Mouse (Mus musculus) layer of hippocampus, adult 9-11 months (tissue): ENCODE measurements around the gene Limd1.
A peak's percentile ranks its signal among the peaks of the same experiment; 100 is the strongest.
"Not testable (repeated sequence)": the region's sequence is repeated elsewhere in the genome, so short reads cannot be mapped to it uniquely, and the experiment has no call there.

Experiments used
- DNase-seq: peaks from one replicate; pipeline ENCODE4 v3.0.0; 2022

Limd1 gene

DNA sequence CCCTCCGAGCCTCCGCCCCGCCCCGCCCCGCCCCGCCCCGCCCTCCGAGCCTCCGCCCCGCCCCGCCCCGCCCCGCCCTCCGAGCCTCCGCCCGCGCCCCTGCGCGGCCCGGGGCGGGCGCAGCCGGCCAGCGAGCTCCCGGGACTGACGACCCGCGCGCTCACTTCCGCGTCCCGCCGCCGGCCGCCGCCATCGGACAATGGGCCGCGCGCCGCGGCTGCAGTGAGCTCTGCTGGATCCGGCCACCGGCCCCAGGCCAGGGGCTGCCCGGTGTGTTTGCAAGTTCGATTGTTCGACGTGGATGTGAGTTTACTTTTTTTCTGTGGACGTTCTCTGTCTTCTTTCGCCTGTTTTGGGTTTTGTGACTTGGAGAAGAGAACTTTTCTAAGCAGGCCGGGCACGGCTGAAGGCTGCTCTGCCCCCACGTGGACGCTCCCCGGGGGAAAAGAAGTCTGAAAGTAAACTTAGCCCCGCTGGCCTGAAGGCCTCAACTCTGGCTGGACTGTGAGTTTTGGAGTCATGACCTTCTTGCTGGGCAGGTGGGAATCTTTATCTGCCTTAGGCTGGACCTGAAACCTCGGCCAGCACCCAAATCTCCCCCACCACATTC lies at the start of gene Limd1:
Limd1 (plus strand) TSS at position 121 of the 610 bp plus-strand sequence.
- peak; percentile 38 for DNase-seq

- no peak for DNase-seq
Observed at GRCm38 (mm10) chr9:123429863-123430262, 48.6 kb upstream of the Limd1 start.

DNA sequence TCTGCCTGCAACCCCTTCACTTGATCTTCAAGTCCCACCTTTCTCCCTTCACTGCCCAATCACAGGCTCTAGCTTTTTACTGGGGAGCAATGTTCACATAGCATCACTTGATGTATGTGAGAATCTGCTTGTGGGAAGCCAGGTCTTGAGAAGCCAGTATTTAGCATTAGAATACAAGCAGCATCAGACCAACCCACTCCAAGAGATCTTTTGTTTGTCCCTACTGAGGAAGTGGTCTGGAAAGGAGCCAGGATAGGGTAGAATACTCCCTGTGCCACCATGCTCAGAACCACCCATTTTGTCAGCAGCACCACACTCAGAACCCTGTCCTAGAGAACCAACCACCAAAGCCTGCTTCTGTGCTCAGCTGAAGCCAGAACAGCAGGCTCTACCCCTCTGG lies 47.5 kb upstream of the Limd1 start:
- DNase-seq = no peak

DNA sequence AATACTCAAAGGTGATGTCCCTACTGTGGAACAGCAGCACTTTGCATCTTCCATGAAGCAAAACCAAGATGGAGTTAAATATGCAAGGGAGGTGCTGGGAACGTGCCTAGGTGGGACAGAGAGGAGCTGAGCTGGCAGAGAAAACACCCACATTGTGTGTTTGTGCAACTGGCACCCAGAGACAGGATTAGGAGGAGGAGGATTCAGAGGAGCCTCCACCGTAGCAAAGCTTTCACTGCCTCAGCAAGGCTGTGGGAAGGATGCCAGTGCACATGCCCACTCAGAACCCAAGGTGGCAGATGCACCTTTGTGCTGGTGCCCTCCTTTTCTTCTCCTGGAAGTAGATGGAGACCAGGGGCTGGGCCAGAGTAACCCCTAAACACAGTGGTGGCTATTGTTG lies 40.3 kb upstream of the Limd1 start:
- peak; percentile 25 for DNase-seq

DNA sequence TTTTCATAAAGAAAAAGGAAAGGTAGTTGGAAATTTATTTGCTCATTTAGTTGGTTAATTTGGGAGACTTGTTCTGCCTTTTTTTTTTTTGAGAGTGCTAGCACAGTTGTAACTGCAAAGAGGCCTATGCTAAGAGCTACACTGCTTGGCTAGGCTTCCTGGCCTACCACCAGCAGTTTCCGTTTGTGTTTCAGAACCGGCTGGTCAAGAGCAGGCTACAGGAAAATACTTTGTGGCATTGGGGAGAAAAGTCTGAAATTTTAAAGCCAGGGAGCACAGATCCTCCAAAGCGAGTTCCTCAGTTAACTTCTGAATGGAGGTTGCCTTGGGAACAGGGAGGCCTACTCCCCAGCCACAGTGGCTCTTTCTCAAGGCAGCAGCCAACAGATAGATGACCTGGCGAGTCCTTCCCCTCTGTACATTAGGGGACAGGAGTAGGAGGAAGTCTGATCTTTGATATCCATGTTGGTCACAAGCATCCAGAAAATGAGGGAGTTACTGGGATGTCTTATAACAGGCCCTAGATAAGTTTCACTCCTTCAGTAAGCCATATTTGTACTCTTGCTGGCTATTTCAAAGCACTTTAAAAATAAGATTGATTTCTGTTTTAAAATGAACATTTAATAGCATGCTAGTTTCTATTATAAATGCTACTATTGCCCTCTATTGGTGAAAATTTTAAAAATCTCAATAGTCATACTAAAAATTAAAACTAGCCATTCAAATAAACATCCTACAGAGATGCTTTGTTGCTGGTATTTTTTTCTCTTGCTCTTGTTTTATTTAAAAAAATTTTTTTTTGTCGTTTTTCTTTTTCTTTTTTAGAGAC lies 38.1 kb upstream of the Limd1 start:
- DNase-seq = no peak

- DNase-seq = not testable (repeated sequence)
Observed at GRCm38 (mm10) chr9:123447101-123447500, 31.4 kb upstream of the Limd1 start.

DNA sequence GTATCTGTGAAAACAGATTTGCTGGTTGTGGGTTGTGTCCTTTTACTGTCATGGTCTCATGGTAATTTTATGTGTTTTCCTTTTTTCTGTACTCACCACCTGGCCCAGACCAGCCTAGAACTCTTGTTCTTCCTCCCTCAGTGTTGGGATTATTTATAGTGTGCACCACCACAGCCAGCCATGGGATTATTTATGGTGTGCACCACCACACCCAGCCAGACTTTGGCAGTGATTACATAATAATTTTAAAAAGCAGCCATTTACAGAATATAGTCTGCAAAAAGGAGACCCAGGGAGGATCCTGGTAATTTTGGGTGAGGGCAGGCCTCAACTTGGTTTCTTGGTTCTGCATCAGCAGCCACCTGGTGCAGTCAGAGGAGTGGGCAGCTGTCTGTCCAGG lies 29.9 kb upstream of the Limd1 start:
- DNase-seq = no peak

GRCm38 (mm10) chr9:123450174-123450573 lies 28.3 kb upstream of the Limd1 start:
- no peak for DNase-seq

GRCm38 (mm10) chr9:123451772-123452171 lies 26.7 kb upstream of the Limd1 start:
- DNase-seq = no peak

DNA sequence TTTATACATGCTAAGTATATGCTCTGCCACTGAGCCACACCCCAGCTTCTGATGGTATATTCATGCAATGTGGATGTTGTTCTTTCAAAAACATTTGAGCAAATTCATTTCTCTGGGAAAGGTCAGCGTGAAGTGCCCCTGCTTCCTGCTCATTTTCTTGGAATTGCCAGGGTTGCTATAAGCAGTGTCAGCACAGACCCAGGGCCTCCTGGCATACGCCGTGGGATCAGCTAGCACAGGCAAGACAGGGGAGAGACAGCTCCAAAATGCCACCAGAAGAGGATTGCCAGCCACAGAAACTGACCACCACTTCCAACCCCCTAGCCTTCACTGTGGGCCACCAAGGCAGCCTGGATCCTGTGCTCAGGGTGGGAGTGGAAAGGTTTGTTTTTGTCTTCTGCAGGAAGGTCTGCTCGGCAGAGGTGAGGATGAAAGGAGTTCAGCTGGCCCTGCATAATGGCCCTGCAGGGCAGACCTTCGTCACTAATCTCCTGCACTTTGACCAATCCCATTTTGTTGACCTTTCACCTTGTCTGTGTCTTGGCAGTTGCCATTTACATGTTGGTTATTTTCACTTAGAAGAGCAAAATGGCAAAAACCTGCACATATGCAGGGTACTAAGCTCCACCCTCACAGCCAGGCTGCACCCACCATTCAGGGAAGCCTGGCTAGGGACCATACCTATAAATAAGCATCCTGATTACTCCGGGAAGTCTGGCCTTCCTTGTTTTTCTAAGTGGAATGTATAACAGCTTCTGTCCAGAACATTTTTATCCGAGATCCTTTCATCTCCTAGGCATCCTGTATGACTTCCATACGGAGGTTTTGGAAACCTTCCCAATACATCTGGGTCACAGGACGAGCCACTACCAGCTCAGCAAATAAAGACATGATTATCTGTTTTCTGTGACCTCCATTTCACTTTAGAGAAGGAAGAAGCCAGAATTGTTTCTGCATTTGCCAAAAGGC lies 21.6 kb upstream of the Limd1 start:
- no peak for DNase-seq

DNA sequence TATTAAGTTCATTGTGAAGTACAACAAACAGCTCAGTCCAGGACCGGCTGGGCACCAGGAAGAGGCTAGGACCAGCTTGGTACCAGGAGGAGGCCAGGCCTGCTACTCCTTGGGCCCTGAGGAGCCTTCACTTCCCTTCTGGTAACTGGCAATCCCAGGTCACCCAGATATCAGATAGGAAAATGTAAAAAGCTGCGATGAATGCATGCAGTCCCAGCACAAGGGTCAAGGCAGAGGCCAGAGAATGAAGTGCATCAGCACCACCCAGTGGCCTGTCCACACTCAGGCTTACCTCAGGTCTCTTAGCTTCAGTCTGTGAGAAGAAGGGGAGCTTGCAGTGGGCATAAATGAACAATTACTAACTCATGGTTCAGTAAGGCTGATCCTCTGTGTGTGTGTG lies 20.9 kb upstream of the Limd1 start:
- no peak for DNase-seq

- peak; percentile 68 for DNase-seq
Observed at GRCm38 (mm10) chr9:123467141-123467620, 11.3 kb upstream of the Limd1 start.

DNA sequence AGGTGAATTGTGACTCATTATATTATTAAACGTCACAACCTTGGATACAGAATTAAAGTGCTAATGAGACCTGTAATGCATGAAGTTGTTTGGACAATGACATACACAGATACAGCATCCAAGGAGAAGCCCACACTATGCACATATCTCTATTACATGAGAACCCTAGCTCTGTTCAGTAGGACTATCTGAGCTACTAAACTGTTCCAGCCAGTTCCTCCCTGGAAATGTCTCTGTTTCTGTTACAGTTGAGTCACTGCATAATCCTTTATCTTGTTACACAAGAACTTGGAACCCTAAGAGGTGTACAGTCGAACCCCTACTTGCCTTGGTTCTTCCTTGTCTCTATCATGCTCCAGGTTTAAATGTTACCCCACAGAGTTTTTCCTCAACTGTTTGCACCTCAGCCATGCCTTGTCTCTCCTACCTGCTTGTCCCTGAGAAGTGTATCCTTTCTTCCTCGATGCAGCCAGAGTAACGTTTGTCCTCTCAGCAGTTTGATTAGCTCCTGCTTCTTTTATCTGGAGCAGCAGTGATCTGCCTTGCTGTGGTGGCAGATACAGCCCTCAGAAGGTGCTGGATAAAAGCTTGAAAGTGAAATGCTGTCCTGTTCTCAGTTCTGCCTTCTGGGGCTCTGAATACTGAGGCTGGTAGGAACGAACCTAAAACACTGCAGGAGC lies 10.0 kb upstream of the Limd1 start:
- DNase-seq = no peak

DNA sequence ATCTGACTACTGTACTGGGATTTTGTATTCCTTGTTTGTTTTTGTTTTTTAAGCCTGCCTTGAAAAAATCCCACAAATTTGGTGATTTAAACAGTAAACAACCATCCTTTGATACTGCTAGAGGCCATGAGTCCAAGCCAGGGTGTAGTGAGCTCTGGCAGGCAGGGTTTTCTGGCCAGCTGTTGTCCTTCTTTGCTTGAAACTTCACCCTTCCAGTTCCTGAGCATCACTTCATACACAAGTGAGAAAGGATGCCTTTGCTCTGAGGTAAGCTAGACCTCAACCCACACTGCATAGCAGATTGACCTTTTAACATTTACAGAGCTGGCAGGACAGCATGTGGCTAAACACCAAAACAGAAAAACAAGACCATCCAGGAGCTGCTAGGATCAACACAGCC lies 9.4 kb upstream of the Limd1 start:
- DNase-seq = no peak

DNA sequence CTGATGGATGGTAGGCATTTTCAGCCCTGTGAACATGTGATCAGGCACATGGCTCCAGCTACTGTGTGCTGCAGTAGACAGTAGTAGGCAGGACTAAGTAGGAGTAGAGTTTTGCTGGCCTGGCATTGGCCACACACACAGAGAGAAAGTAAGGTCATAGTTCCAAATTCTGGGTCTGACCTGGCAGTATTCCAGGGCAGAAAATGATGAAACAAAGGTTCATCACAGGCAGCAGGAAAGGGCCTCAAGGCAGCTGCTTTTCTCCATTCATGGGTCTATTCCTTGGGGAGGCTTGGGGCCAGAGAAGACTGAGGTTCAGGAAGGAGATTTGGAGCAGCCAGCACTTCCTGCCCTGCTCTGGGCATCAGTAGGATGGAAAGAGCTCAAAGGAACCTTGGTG lies 5.1 kb upstream of the Limd1 start:
- no peak for DNase-seq

DNA sequence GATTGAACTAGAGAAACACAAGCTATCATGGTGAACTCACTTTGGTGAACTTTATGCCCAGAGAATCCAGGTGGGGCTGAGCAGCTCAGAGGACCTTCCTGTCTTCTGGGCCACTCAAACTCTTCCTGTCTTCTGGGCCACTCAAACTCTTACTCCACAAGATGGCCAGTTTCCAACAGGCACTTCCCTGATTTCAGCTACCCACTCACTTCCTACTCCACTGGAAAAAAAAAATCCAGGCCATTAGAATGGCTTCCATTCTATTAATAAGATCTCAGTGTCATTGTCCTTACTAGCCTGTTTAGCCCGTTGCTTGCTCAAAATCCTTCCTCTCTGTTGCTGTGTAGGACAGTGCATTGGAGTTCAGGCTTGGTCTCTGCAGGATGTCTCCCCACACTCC lies 2.9 kb upstream of the Limd1 start:
- DNase-seq = no peak

GRCm38 (mm10) chr9:123478031-123478585 lies 398 bp upstream of the Limd1 start:
- DNase-seq = no peak

DNA sequence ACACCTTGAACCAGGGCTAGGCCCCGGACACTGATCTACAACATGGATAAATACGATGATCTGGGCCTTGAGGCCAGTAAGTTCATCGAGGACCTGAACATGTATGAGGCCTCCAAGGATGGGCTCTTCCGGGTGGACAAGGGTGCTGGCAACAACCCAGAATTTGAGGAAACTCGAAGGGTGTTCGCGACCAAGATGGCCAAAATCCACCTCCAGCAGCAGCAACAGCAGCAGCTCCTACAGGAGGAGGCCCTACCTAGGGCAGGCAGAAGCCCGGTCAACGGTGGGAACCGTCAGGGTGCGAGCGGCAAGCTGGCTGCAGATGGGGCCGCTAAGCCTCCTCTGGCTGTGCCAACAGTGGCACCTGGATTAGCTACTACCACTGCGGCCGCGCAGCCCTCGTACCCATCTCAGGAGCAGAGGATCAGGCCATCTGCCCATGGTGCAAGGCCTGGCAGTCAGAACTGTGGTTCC lies 727 bp downstream of the Limd1 start:
- no peak for DNase-seq

- DNase-seq = no peak
Observed at GRCm38 (mm10) chr9:123479876-123480252, 1.4 kb downstream of the Limd1 start.

GRCm38 (mm10) chr9:123480253-123480921 lies 1.9 kb downstream of the Limd1 start:
- DNase-seq = no peak

- no peak for DNase-seq
Observed at GRCm38 (mm10) chr9:123481136-123481535, 2.6 kb downstream of the Limd1 start.

DNA sequence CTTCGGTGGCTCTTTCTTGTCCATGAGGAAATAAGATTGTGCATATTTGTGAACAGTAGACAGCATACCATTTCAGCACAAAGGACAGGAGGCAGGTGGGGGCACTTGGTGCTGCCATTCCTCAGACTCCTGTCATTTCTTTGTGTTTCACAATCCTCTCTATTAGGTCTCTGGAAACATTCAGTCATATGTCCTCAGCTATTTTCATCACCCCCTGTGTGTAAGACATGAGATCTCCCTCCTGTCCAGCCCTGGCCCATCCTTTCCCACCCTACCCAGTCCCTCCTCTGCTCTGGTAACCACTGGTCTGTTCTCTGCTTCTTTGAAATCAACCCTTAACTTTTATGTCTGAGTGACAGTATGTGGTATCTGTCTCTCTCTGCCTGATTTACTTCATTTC lies 5.1 kb downstream of the Limd1 start:
- no peak for DNase-seq
